Mouse (Mus musculus): ENCODE measurements around the gene Thoc5. TPM values are rescaled to one million over a fixed set of nuclear protein-coding genes. Genes with fewer than 3 reads are reported as not detected.
A peak's percentile ranks its signal among the peaks of the same experiment; 100 is the strongest.

The Thoc5 gene
- polyA plus RNA-seq, 1 experiment from 2014 or later: 65.5 TPM

GRCm38 (mm10) chr11:4886987-4887386 lies 8.1 kb upstream of the Thoc5 start:
- no peak overlapping the region for H3K4me3 ChIP-seq (ENCODE audit: low read depth, low read length)
- no peaks in the 10 kb centered on the region for H3K27me3 ChIP-seq (ENCODE audit: control insufficient read depth, insufficient read depth, low read length)
- DNase-seq (ENCODE audit: low spot score, missing footprints): no peak
- H3K4me1 ChIP-seq (ENCODE audit: control insufficient read depth, insufficient read depth, low read length): no peaks in the 10 kb centered on the region
- 90% methylated on average over 3 of the region's 3 CpGs for WGBS
- H3K4me2 ChIP-seq: no peak overlapping the region
- ATAC-seq (ENCODE audit: low FRiP score): no peak
- H3K9ac ChIP-seq (ENCODE audit: low read length): no peak overlapping the region
- H3K9me3 ChIP-seq (ENCODE audit: control insufficient read depth, low read length): no peaks in the 10 kb centered on the region
- peaks cover 9% of the 10 kb centered on the region for H3K36me3 ChIP-seq (ENCODE audit: control insufficient read depth, insufficient read depth, low read length)
- H3K27ac ChIP-seq (ENCODE audit: low read depth, low read length): no peak overlapping the region

GRCm38 (mm10) chr11:4900437-4900836 lies 5.3 kb downstream of the Thoc5 start:
- H3K9ac ChIP-seq (ENCODE audit: low read length): no peak overlapping the region
- WGBS: 71% methylated on average over 5 of the region's 5 CpGs
- no peaks in the 10 kb centered on the region for H3K9me3 ChIP-seq (ENCODE audit: control insufficient read depth, low read length)
- no peak for DNase-seq (ENCODE audit: low spot score, missing footprints)
- H3K36me3 ChIP-seq (ENCODE audit: control insufficient read depth, insufficient read depth, low read length): peaks cover 28% of the 10 kb centered on the region
- H3K4me2 ChIP-seq: no peak overlapping the region
- ATAC-seq (ENCODE audit: low FRiP score): no peak
- H3K27ac ChIP-seq (ENCODE audit: low read depth, low read length): no peak overlapping the region
- H3K4me3 ChIP-seq (ENCODE audit: low read depth, low read length): no peak overlapping the region
- no peaks in the 10 kb centered on the region for H3K27me3 ChIP-seq (ENCODE audit: control insufficient read depth, insufficient read depth, low read length)
- peaks cover 6% of the 10 kb centered on the region for H3K4me1 ChIP-seq (ENCODE audit: control insufficient read depth, insufficient read depth, low read length)

- WGBS: 87% methylated on average over 6 of the region's 6 CpGs
- Histone ChIP-seq H3K4me2 (no peak overlapping the region), H3K27ac (ENCODE audit: low read depth, low read length) (no peak overlapping the region), H3K27me3 (ENCODE audit: control insufficient read depth, insufficient read depth, low read length) (no peaks in the 10 kb centered on the region), H3K4me3 (ENCODE audit: low read depth, low read length) (no peak overlapping the region), H3K4me1 (ENCODE audit: control insufficient read depth, insufficient read depth, low read length) (no peaks in the 10 kb centered on the region), H3K9ac (ENCODE audit: low read length) (no peak overlapping the region), H3K9me3 (ENCODE audit: control insufficient read depth, low read length) (no peaks in the 10 kb centered on the region), H3K36me3 (ENCODE audit: control insufficient read depth, insufficient read depth, low read length) (peaks cover 31% of the 10 kb centered on the region)
- DNase-seq (ENCODE audit: low spot score, missing footprints) (no peak), ATAC-seq (ENCODE audit: low FRiP score) (no peak)
Measured at GRCm38 (mm10) chr11:4901956-4902355, 6.8 kb downstream of the Thoc5 start.

GRCm38 (mm10) chr11:4906231-4906630 lies 11.1 kb downstream of the Thoc5 start:
- DNase-seq (ENCODE audit: low spot score, missing footprints): no peak
- ATAC-seq (ENCODE audit: low FRiP score): no peak
- no peaks in the 10 kb centered on the region for H3K9me3 ChIP-seq (ENCODE audit: control insufficient read depth, low read length)
- 95% methylated on average over 6 of the region's 6 CpGs for WGBS
- H3K36me3 ChIP-seq (ENCODE audit: control insufficient read depth, insufficient read depth, low read length): peaks cover 29% of the 10 kb centered on the region
- H3K4me1 ChIP-seq (ENCODE audit: control insufficient read depth, insufficient read depth, low read length): no peaks in the 10 kb centered on the region
- no peak overlapping the region for H3K4me2 ChIP-seq
- no peak overlapping the region for H3K9ac ChIP-seq (ENCODE audit: low read length)
- no peaks in the 10 kb centered on the region for H3K27me3 ChIP-seq (ENCODE audit: control insufficient read depth, insufficient read depth, low read length)
- no peak overlapping the region for H3K27ac ChIP-seq (ENCODE audit: low read depth, low read length)
- H3K4me3 ChIP-seq (ENCODE audit: low read depth, low read length): no peak overlapping the region

GRCm38 (mm10) chr11:4916068-4916467 lies 20.9 kb downstream of the Thoc5 start:
- WGBS: 47% methylated on average over 1 of the region's 1 CpGs
- H3K9me3 ChIP-seq (ENCODE audit: control insufficient read depth, low read length): no peaks in the 10 kb centered on the region
- ATAC-seq (ENCODE audit: low FRiP score): no peak
- no peak overlapping the region for H3K4me2 ChIP-seq
- no peaks in the 10 kb centered on the region for H3K27me3 ChIP-seq (ENCODE audit: control insufficient read depth, insufficient read depth, low read length)
- H3K9ac ChIP-seq (ENCODE audit: low read length): no peak overlapping the region
- peak; percentile 93 for DNase-seq (ENCODE audit: low spot score, missing footprints)
- H3K4me1 ChIP-seq (ENCODE audit: control insufficient read depth, insufficient read depth, low read length): no peaks in the 10 kb centered on the region
- H3K36me3 ChIP-seq (ENCODE audit: control insufficient read depth, insufficient read depth, low read length): peaks cover 36% of the 10 kb centered on the region
- no peak overlapping the region for H3K27ac ChIP-seq (ENCODE audit: low read depth, low read length)
- H3K4me3 ChIP-seq (ENCODE audit: low read depth, low read length): no peak overlapping the region

GRCm38 (mm10) chr11:4921281-4921680 lies 26.2 kb downstream of the Thoc5 start:
- H3K9me3 ChIP-seq (ENCODE audit: control insufficient read depth, low read length): no peaks in the 10 kb centered on the region
- H3K36me3 ChIP-seq (ENCODE audit: control insufficient read depth, insufficient read depth, low read length): peaks cover 49% of the 10 kb centered on the region
- no peak overlapping the region for H3K27ac ChIP-seq (ENCODE audit: low read depth, low read length)
- no peaks in the 10 kb centered on the region for H3K4me1 ChIP-seq (ENCODE audit: control insufficient read depth, insufficient read depth, low read length)
- no peak overlapping the region for H3K9ac ChIP-seq (ENCODE audit: low read length)
- 87% methylated on average over 2 of the region's 2 CpGs for WGBS
- H3K27me3 ChIP-seq (ENCODE audit: control insufficient read depth, insufficient read depth, low read length): no peaks in the 10 kb centered on the region
- DNase-seq (ENCODE audit: low spot score, missing footprints) (no peak), ATAC-seq (ENCODE audit: low FRiP score) (no peak)
- H3K4me2 ChIP-seq: no peak overlapping the region
- no peak overlapping the region for H3K4me3 ChIP-seq (ENCODE audit: low read depth, low read length)

- 94% methylated on average over 7 of the region's 7 CpGs for WGBS
- H3K4me3 ChIP-seq (ENCODE audit: low read depth, low read length): no peak overlapping the region
- no peak overlapping the region for H3K27ac ChIP-seq (ENCODE audit: low read depth, low read length)
- DNase-seq (ENCODE audit: low spot score, missing footprints) (no peak), ATAC-seq (ENCODE audit: low FRiP score) (no peak)
- H3K9ac ChIP-seq (ENCODE audit: low read length): no peak overlapping the region
- H3K4me2 ChIP-seq: no peak overlapping the region
- no peaks in the 10 kb centered on the region for H3K27me3 ChIP-seq (ENCODE audit: control insufficient read depth, insufficient read depth, low read length)
- H3K36me3 ChIP-seq (ENCODE audit: control insufficient read depth, insufficient read depth, low read length): peaks cover 49% of the 10 kb centered on the region
- no peaks in the 10 kb centered on the region for H3K4me1 ChIP-seq (ENCODE audit: control insufficient read depth, insufficient read depth, low read length)
- no peaks in the 10 kb centered on the region for H3K9me3 ChIP-seq (ENCODE audit: control insufficient read depth, low read length)
Measured at GRCm38 (mm10) chr11:4921751-4922150, 26.6 kb downstream of the Thoc5 start.

- no peak for DNase-seq (ENCODE audit: low spot score, missing footprints)
- Histone ChIP-seq H3K27ac (ENCODE audit: low read depth, low read length) (no peak overlapping the region), H3K36me3 (ENCODE audit: control insufficient read depth, insufficient read depth, low read length) (peaks cover 31% of the 10 kb centered on the region)
Measured at GRCm38 (mm10) chr11:4927224-4927623, 32.1 kb downstream of the Thoc5 start.

GRCm38 (mm10) chr11:4931009-4931601 lies 36.0 kb downstream of the Thoc5 start:
- H3K36me3 ChIP-seq (ENCODE audit: control insufficient read depth, insufficient read depth, low read length): peaks cover 15% of the 10 kb centered on the region
- no peaks in the 10 kb centered on the region for H3K27me3 ChIP-seq (ENCODE audit: control insufficient read depth, insufficient read depth, low read length)
- no peak overlapping the region for H3K9ac ChIP-seq (ENCODE audit: low read length)
- no peak overlapping the region for H3K4me3 ChIP-seq (ENCODE audit: low read depth, low read length)
- DNase-seq (ENCODE audit: low spot score, missing footprints): no peak
- WGBS: 68% methylated on average over 1 of the region's 1 CpGs
- no peak for ATAC-seq (ENCODE audit: low FRiP score)
- no peak overlapping the region for H3K4me2 ChIP-seq
- H3K4me1 ChIP-seq (ENCODE audit: control insufficient read depth, insufficient read depth, low read length): no peaks in the 10 kb centered on the region
- no peak overlapping the region; the same call in 1 of the 2 replicates for H3K27ac ChIP-seq (ENCODE audit: low read depth, low read length)
- H3K9me3 ChIP-seq (ENCODE audit: control insufficient read depth, low read length): no peaks in the 10 kb centered on the region

More at GRCm38 (mm10) chr11:4927224-4927623, 32.1 kb downstream of the Thoc5 start:
- Histone ChIP-seq H3K9ac (ENCODE audit: low read length) (no peak overlapping the region), H3K4me2 (no peak overlapping the region), H3K4me3 (ENCODE audit: low read depth, low read length) (no peak overlapping the region), H3K27me3 (ENCODE audit: control insufficient read depth, insufficient read depth, low read length) (no peaks in the 10 kb centered on the region), H3K9me3 (ENCODE audit: control insufficient read depth, low read length) (no peaks in the 10 kb centered on the region), H3K4me1 (ENCODE audit: control insufficient read depth, insufficient read depth, low read length) (no peaks in the 10 kb centered on the region)
- no peak for ATAC-seq (ENCODE audit: low FRiP score)
- WGBS: 84% methylated on average over 3 of the region's 3 CpGs
